In the genomic region with DNA sequence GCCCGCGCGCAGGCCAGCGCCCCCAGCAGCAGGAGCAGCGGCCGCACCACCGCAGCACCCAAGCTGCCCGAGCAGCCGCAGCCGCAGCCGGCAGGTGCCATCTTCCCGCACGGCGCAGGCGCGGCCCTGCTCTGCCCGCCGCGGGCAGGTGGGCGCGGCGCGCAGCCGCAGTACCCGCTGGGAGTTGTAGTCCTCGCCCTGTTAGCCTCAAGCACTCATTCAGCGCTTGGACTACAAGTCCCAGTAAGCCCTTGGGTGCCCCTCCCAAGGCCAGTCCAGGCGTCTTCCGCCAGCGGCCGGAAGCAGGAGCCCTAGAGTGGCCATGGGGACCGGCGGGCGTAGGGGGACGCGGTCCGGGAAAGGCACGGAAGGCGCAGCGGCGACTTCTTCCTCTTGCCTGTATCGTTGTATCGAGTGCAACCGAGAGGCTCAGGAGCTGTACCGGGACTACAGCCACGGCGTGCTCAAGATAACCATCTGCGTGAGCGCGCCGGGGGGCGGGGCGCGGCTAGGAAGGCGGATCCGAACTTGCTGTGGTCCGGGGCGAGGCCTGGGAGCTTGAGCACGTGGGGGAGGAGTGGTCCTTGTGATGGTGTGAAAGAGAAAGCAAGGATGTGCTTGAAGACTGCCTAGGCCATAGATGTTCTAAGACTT, we compare ENCODE assay signal across 8 mouse cellular contexts. TPM values are rescaled to one million over a fixed set of nuclear protein-coding genes. Genes with fewer than 3 reads are reported as not detected.
DNase-seq lines count a peak whose midpoint lies in the region; ATAC-seq lines count a peak whose summit lies in the region.

A gene (minus strand): TSS at position 122 of the 654 bp plus-strand sequence.
A gene (plus strand): TSS at position 278 of the 654 bp plus-strand sequence.

- WGBS in hindbrain, embryonic 12.5 days, result under 1% methylated on average over 58 of the region's 59 CpGs

- no peaks in the 10 kb centered on the region for H3K9me3 ChIP-seq in hindbrain, embryonic 12.5 days (replicated peaks)

- H3K4me3 ChIP-seq in hindbrain, embryonic 12.5 days, result peak within 1 kb of the TSS; percentile 99

- H3K4me1 ChIP-seq in hindbrain, embryonic 12.5 days, result peaks cover 25% of the 10 kb centered on the region

- ATAC-seq in hindbrain, embryonic 12.5 days (ENCODE audit: low FRiP score), result peak; percentile 99

- no peaks in the 10 kb centered on the region for H3K27me3 ChIP-seq in hindbrain, embryonic 12.5 days

- peak within 1 kb of the TSS; percentile 90 for H3K4me2 ChIP-seq in hindbrain, embryonic 12.5 days (replicated peaks)

- peak; percentile 97 for DNase-seq in NIH3T3 (ENCODE audit: low read depth)
- peak; percentile 97 to 98 for DNase-seq in cerebellum, postnatal 10 days
- DNase-seq in frontal cortex, postnatal 10 days (ENCODE audit: low spot score in 2 of 2), result peak; percentile 93 to 95
- peak; percentile 93 to 97 for DNase-seq in layer of hippocampus, postnatal 14 days (ENCODE audit: low spot score in 2 of 2)
- peak; percentile 93 for DNase-seq in lung, postnatal 14 days
- DNase-seq in retina, adult 2 months (ENCODE audit: low read depth, low spot score), result peak; percentile 93
- peak; percentile 92 to 97 for DNase-seq in thymus, postnatal 36 days

- H3K27ac ChIP-seq in hindbrain, embryonic 12.5 days, result peak within 1 kb of the TSS; percentile 77

- peaks cover 13% of the 10 kb centered on the region; the same call in 1 of the 2 replicates for H3K36me3 ChIP-seq in hindbrain, embryonic 12.5 days

- peak within 1 kb of the TSS; percentile 96 for H3K9ac ChIP-seq in hindbrain, embryonic 12.5 days

RNA-seq across cellular contexts. Expression of the first gene that starts in this region (rescaled TPM):
- polyA plus RNA-seq in hindbrain, embryonic 12.5 days (2016; fragmentation: Nextera tagmentation; extraction: Ambion mirVana), result 61.4 and 62.2 TPM in 2 replicates
- 10 to 100 TPM; 51.8 to 54.9 TPM for total RNA-seq in layer of hippocampus, postnatal 14 days (2021)

RNA-seq across cellular contexts. Expression of the second gene that starts in this region (rescaled TPM):
- 33.4 and 37.7 TPM in 2 replicates for polyA plus RNA-seq in hindbrain, embryonic 12.5 days (2016; fragmentation: Nextera tagmentation; extraction: Ambion mirVana)
- total RNA-seq in layer of hippocampus, postnatal 14 days (2021), result 10 to 100 TPM; 11.3 to 13.3 TPM

Comparison
In these comparisons a context has a peak if more than half of its experiments do, and no peak if none do; other contexts are left out.
1. Peak in every context shown above with its lines: DNase-seq, ATAC-seq, H3K4me3 ChIP-seq and H3K27ac ChIP-seq.